Mouse (Mus musculus): ENCODE results near the gene Kdelr3.

DNA sequence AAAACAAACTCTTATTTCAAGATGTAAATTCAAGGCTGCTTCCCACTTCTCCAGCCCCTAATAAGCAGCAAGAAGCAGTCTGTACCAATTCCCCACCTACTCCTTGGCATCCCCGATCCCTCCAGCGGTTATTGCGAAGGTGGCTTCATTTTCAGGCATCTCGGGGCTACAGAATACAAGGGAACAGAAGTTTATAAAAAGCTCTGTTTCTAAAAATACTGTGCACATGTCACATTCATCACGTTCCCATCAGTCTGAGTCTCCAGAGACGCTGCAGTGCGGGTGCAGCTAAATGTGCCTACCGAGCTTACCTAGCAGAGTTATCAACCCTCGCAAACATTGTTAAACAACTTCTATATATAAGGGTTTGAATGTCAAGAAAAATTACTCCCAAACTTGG lies 46.2 kb downstream of the Kdelr3 start:
- TF ChIP-seq CTCF (IDR thresholded peaks at IDR 0.05) (no peak), POLR2A (IDR thresholded peaks at IDR 0.05; ENCODE audit: insufficient read depth, low read depth, low read length) (no peak), EP300 (IDR thresholded peaks at IDR 0.05; ENCODE audit: insufficient read depth, low read depth, low read length) (no peak)

Measured in heart, adult 2 months (tissue).